Mouse (Mus musculus): ENCODE results near the gene Arhgap30.

Gene Arhgap30

DNA sequence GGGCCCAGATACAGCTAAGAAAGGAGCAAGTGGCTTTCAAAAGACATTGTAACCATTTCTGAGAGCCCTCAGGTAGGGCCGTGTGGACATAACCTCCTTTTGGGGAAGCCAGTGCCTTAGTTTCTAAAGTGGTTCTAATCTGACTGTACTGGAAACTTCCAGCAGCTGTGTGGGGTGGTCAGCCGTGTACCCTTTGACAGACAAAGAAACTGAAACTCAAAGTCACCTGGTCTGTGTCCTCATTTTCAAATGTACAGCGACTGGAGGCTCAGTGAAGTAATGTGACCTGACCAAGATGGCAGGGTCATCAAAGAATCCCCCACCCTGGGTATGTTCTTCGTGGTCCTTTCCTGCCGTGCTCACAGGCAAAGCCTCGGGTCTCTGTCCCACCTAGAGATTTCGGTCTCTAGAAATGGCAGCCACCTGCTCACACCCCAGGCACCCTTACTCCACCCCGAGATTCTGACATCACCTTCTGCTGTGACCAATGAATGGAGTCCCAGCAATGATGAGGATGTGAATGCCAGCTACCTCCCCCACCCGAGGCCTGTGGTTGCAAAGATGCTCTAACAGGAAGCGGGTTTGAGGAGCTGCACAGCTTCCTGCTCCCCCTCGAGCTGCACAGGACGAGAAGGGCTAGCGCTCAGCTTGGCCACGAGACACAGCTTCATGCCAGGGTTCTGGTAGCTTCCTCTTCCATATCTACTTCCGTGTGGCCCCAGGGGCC is at the start of gene Arhgap30:
Gene Arhgap30 (plus strand): TSS at position 579 of the 727 bp plus-strand sequence.
- in situ Hi-C loops (cut with MboI): no loop called here

DNA sequence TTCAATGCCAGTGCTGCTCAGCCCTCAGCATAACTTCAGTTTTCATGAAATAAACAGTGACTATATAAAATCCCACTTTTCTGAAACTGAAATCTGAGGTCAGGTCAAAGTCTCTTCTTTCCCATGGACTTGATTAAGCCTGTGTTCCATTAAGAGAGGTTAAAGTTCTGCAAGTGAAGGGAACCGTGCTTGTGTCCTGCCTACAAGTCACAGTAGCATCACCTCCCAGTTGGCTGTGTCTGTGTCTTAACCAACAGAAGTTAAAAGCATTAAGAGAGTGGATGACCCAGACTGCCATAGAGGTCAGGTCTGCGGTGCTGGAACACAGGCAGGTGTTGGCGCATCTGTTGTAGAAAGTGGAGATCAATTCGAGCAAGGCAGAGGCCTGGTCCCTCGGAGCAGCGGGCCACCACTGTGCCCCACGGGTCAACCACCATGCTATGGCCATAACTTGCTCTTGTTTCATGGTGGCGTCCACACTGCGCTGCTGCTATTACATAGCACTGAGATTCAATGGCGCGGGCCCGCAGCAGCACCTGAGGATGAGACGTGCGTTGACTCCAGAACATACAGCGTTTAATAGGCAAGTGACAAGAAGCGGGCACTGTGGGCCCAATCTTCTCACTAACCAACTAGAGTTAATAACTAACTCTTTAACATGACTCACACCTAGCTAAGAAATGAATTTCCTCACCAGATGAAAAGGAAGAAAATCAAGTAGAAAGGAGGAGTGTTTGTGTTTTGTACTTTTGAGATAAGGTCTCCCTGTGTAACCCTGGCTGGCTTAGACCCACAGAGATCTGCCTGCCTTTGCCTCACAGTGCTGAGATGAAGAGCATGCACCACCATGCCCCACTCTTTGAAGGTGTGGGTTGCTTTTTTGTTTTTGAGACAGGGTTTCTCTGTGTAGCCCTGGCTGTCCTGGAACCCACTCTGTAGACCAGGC is 46.2 kb upstream of the Arhgap30 start:
- in situ Hi-C loops (cut with MboI): no loop called here

DNA sequence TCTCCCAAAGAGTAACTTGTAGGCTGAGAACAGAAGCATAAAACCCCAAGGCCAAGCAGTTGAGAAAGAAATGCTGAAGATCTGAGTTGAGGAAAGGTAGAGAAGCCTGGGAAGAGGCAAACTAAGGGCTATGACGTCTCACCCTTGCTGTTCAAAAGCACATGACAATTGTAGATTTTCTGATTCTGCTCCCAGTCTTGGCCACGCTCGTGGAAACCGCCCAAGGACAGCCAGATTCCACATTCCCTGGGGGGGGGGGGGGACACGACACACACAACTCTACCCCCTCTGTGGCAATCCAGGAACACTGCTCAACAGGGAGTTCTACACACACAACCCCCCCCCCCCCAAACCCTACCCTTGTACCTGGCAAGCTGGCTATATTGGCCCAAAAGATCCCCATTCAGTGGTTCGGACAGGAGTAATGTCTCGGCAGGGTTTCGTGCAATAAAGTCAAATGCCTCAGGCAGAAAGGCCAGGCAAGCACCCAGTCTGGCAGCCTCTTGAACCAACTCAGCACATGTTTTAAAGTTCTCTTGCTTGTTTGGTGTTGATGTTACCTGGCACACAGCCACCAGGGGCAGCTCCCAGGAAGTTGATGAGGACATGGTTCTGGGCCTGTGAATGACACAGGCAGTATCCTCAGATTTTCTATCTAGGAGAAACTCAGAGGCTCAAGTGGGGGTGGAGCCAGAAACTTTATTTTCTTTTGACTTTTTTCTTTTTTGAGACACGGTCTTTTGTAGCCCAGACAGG is 44.7 kb upstream of the Arhgap30 start:
- in situ Hi-C loops (cut with MboI): no loop called here

DNA sequence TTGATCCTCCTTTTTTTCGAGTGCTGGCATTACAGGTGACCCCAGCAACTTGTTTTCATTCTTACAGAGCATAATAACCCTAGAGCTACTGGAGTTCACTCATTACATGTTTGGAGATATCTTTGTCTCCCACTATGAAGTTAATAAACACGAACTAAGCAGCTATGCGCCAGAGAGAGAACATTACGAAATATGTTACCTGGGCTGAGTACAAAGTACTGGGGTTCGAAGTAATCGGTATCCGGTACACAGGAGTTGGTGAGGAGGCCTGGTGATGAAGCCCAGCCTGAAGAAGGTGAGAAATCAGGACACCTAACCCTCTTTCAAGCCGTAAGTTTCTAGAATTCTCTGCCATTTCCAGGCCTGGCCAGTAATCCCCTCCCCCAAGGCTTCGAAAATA is 44.0 kb upstream of the Arhgap30 start:
- in situ Hi-C loops (cut with MboI): no loop called here

DNA sequence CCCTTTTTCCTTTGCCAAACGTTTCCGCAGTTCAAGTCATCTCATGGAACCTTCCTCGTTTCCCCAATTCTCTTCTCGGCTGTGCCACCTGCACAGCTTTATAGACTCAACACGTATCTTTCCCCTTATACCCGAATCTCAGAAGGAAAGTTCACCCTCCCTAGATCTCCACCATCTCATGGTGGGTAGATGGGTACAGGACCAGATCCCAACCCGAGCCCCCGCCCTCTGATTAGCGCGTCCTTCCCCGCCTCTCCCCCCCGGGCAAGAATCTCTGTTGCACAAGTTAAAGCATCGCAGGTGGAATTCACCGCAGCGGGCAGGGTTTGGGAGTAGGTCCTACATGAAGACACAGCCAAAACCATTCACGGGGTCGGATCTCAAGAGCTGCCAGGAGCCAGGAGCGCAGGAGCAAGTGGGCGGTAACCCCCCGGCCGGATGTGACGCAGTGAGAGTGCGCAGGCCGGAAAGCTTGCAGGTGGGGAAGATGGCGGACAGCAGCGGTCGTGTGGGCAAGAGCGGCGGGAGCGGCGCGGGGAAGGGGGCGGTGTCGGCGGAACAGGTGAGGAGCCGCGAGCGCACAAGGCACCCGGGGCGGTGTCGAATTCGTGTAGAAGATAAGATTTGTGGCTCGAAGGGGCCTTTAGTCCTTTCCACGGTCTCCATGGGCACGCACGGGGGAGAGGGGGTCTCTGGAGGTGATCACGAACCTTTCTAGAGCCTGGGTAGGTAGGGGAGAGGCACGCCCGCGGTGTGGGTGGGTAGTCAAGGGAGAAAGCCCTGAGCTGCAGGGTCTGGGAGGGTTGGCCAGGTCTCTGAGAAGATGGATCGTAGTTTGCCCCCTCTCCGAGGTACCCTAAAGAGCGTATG is 43.3 kb upstream of the Arhgap30 start, which contains the start of the genes Nit1 and Pfdn2:
Gene Nit1 (minus strand): TSS at position 422 of the 870 bp plus-strand sequence.
Gene Pfdn2 (plus strand): TSS at position 446 of the 870 bp plus-strand sequence.
- in situ Hi-C loops (cut with MboI): no loop called here

DNA sequence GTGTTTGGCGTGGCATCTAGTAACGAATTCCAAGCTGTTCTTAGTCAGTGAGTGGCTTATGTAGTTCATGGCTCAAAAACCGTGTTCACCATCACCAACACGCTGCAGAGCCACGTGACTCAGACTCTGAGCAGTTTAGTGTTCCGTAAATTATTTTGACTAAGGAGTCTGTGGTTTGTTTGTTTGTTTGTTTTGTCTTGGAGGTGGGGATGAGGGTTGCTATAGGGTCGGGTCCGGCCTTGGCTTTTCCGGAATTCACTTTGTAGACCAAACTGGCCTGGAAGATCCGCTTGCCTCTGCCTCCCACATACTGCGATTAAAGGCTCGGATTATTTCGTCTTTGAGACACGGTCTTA is 42.7 kb upstream of the Arhgap30 start:
- in situ Hi-C loops (cut with MboI): no loop called here

DNA sequence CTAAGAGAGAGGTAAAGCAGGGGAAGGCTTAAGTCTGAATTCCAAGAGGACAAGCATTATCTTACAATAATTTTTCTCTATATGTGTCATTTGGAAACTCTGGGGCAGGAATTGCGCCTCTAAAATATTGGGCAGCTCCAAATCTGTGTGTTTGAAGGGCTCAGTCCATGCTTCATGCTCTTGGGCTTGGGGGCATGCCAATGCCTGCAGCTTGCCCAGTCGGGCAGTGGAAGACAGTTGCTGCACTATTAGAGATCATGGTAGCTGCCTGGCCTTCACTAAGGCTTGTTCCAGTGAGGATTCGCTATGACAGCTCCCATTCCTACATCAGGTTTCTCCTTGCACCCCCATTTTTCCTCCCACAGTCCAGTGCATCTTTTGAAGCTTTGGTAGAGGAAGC is 40.1 kb upstream of the Arhgap30 start:
- in situ Hi-C loops (cut with MboI): no loop called here

DNA sequence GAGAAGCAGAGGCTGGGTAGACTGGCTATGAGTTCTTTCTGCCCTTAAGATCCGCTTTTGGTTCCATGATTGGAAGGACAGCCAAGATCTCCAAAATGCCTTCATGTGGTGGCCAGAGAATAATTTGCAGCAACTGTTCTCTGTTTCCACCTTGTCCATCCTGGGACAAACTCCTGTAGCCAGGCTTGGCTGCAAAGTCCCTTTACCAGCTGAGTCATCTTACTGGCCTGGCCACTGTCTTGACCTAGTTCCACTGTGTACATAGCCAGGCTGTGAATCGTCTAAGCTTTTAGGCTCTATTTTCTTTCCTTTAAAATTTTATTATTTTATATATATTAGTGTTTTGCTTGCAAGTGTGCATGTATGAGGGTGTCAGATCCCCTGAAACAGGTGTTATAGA is 39.5 kb upstream of the Arhgap30 start:
- in situ Hi-C loops (cut with MboI): no loop called here

DNA sequence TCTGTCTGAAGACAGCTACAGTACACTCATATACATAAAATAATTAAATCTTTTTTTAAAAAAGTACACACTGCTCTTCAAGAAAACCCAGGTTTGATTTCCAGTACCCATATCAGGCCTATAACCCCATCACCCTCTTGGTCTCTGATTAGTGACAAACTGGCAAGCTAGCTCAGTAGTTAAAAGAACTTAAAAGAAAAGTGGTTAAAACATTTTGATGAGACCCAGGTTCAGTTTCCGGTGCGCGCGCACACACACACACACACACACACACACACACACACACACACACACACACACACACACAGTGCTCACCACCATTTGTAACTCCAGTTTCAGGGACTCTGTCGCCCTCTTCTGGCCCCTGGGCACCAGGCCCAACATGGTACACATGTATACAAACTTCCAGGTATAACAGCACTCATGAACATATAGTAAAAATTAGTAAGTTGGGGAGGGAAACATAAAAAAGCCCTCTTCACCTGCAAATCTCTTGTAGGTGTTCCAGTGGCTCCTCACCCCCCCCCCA is 32.9 kb upstream of the Arhgap30 start:
- in situ Hi-C loops (cut with MboI): no loop called here

DNA sequence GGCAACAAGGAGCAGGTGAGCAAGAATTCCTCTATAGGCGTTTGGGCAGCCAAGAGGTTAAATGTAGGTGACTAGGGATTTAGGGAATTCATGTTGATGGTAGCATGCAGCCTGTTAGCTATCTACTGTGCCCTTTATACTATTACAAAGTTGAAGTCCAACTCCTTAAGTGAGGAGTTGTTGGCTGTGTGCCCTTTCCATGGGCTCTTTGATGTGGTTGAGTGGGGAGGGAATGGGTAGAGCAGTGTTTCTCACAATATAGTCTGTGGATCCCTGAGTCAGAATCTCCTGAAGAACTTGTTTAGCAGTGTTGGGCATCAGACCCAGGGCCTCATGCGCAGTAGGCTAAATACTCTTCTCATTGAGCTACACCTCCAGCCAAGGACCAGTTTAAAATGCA is 31.9 kb upstream of the Arhgap30 start:
- in situ Hi-C loops (cut with MboI): no loop called here

DNA sequence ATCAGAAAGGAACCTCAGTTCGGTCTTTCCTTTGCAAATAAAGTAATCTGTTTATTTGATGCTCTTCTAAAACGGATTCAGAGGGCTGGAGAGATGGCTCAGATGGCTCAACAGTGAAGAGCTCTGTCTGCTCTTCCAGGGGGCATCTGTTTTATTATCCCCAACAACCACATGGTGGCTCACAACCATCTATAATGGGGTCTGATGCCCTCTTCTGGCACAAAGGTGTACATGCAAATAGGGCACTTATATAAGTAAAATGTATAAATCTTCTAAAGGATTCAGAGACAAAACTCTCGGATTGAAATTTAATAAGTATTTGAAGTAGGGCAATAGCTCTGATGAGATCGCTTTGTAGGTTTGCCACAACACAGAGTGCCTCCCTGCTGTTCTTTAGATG is 30.3 kb upstream of the Arhgap30 start:
- in situ Hi-C loops (cut with MboI): no loop called here

DNA sequence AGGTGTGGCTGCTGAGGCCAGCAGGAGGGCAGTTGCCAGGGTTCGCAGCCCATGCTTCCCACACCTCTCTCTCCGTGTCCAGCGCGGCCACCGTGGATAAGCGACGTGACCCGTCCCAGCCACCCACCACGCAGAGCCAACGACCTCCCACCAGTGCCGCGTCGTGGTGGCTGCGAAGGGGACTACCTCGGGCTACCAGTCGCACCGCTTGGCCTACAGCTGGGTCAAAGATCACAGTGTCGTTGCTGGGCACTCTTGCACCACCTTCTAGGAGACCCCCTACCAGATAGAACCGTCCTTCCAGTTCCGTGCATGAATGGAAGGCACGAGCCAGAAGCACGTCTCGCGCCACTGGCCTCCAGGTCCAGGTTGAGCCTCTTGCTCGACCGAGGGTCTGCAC is 28.5 kb upstream of the Arhgap30 start:
- in situ Hi-C loops (cut with MboI): loop anchor here (10.0 kb wide), 2 partner anchors 115 to 205 kb away; no protein-coding TSS in a partner anchor

DNA sequence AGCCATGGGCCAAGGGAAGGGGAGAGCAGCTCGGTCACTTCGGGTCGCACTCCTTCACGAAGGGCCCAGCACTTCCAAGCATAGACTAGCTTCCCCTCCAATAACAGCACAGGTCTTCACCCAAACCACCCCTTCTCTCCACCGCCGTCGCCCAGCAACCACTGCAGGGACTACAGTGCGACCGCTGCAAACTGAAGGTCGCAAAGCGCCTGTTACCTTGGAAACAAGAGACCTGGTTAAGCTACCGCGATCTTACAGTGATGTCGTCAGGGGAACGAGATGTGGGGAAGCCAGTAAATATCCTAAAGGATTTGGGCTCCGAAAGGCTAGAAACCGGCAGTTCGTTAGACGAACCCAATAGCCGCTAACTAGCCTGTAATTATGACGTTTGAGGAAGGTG is 28.1 kb upstream of the Arhgap30 start, which contains the start of gene Klhdc9:
Gene Klhdc9 (minus strand): TSS at position 143 of the 400 bp plus-strand sequence.
- in situ Hi-C loops (cut with MboI): loop anchor here (10.0 kb wide), 2 partner anchors 114 to 204 kb away; no protein-coding TSS in a partner anchor

DNA sequence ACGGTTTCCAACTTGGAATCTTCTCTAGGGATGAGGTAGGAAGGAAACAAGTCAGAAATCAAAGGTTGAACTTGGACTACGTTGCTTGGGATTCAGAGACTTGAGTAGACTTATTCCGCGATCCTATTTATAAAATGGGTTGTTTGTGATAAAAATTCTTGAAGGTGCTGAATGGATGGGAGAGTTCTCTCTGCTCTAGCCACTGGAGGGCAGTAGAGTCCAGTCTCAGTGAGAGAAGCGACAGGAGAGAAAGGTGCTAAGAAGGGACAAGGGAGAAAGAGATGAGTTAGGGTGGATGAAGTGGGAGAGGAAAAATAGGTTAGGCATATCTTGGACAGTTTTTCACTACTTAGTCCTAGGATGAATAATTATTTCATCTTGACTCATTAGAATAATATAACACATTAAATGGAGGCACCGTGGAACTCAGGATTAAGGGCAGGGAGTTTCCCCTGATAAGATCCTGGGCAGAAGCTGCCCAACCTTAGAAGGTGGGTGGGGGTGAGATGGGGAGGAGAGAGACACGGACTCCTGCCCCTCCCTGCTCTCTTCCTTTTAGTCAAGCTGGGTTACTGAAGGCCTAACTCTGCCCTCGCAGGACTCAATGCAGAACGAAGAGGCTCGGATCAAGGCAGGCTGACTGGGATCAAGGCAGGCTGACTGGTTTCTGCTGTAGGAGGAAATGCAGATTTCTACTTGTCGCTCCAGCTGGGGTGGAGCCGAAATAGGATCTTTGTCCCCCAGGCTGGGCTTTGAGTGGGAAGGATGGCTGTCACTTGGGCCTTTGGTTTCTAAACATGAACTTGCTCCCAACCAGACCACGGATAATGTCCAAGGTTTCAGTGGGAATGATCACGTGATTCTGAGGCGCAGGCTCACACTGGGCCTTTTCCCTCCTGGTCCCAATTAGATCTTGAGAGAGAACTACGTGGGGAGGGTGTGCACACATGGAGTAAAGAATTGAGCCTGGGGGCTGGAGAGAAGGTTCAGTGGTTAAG is 27.3 kb upstream of the Arhgap30 start:
- in situ Hi-C loops (cut with MboI): loop anchor here (10.0 kb wide), 2 partner anchors 113 to 203 kb away; no protein-coding TSS in a partner anchor

DNA sequence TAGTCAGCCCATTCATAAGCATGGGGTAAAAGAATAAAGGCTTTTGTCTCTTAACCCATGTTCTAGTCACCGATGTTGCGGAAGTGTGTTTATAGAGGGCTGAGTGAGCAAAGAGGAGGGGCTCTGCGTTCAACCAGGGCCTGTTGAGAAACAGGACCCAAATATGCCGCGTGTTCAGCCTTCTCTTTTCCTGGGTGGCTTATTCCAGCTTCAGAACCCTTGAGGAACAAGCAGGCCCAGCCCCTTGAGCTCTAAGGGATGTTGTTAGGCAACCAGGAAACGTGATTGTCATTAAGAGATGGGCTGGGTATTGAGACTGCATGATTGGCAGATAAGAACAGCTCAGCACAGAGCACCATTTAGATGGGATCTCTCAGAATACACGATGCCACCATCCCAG is 22.8 kb upstream of the Arhgap30 start:
- in situ Hi-C loops (cut with MboI): loop anchor here (10.0 kb wide), 2 partner anchors 109 to 199 kb away; no protein-coding TSS in a partner anchor

DNA sequence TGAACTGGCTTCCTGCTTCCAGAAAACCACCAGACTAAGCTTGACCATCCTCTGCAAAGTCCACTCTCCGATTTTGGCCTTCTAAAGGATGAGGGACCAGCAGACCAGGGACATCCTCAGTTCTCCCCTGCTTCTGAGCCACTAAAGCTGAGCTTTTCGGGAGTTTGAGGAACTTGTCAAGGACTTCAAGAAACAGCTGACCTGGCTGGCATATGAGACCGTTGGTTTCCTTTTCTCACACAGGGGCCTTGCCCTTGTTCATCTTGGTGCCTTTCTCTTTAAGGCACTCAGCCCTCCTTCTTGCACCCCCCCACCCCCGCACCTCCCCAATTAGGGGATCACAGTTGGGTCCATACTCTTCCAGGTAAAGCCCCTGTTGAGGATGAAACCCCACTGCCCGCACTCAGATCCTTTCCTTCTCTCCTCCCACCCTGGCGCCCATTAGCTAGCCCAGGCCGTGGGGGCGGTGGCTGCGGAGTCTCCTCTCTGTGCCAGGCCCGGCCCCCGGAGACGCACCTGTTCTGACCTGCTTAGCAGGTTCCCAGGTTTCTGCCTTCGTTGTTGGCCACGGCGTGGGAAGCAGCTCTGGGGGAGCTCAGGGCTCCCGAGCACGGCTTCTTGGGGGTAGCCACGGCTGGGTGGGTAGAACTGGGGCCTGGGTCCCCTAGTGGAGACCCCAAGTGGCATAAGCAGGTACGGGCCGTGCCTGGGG is 18.8 kb upstream of the Arhgap30 start, which contains the start of gene Nectin4:
Gene Nectin4 (plus strand): TSS at position 255 of the 712 bp plus-strand sequence.
- in situ Hi-C loops (cut with MboI): loop anchor here (10.0 kb wide), 2 partner anchors 105 to 195 kb away; no protein-coding TSS in a partner anchor

DNA sequence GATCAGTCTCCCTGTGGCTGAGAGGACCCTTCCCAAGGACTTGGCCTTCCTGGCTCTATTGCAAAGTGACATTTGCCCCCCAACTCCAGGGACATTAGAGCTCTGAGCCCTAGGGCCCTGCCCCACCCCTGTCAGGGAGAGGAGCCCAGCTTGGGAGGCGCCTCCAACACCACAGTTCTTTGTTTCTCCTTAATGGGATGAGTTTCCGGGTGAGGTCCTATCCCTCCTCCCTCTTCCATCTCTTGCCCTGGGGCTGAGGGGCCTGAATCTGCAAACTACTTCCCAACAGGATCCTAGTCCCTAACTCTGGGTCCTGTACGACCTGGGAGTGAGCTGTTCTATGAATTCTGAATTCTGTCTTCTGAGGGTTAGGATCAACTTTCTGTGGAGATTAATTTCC is 15.9 kb upstream of the Arhgap30 start:
- in situ Hi-C loops (cut with MboI): no loop called here

DNA sequence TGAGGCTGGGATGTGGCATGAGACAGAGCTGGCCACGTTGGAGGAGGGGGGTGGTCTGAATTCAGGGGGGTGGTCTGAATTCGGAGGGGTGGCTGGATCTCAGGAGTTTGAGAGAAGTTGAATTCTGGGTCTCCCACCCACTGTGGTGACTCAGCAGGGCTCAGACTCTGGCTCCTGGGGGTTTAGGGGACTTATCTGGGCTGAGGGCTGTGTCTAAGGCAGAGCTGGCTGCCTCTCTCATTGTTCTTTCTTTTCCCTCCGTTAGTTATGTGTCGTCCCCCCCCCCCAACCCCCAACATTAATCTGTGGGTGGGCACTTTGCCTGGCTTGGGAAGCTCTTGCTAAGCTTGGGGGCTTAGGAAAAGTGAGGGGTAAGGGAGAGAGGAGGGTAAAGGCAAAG is 14.8 kb upstream of the Arhgap30 start:
- in situ Hi-C loops (cut with MboI): no loop called here
